Mouse (Mus musculus) hindbrain, embryonic 11.5 days (tissue): ENCODE measurements around the gene Tmem50a. TPM values are rescaled to one million over a fixed set of nuclear protein-coding genes. Genes with fewer than 3 reads are reported as not detected.

Source experiments
- ATAC-seq: fragments of 200-750 bp; cut with Nextera tagmentation; 2 replicates; pipeline ENCODE4 v1.8.0; 2017; ENCODE audit warnings: mild to moderate bottlenecking, moderate TSS enrichment, moderate library complexity; ENCODE audit not compliant: low FRiP score
- DNase-seq: peaks from one replicate; pipeline ENCODE4 v3.0.0-alpha.2; 2015; ENCODE audit warnings: low spot score
- H3K27ac ChIP-seq: fragments of 300-500 bp; sonication (generic); 2 replicates; pipeline ENCODE4 v1.5.1; 2014; ENCODE audit warnings: mild to moderate bottlenecking, low read depth, low read length
- H3K27me3 ChIP-seq: fragments of 300-500 bp; sonication (generic); 2 replicates; pipeline ENCODE4 v1.6.1; 2014; ENCODE audit warnings: mild to moderate bottlenecking, low read length, moderate library complexity, mixed read lengths; ENCODE audit not compliant: control insufficient read depth, insufficient read depth
- H3K36me3 ChIP-seq: fragments of 300-500 bp; sonication (generic); 2 replicates; pipeline ENCODE4 v1.6.1; 2014; ENCODE audit warnings: mild to moderate bottlenecking, low read length, moderate library complexity, mixed read lengths; ENCODE audit not compliant: control insufficient read depth, insufficient read depth
- H3K4me1 ChIP-seq: fragments of 300-500 bp; sonication (generic); replicated peaks from 2 replicates; pipeline ENCODE4 v1.6.1; 2014; ENCODE audit warnings: low read length, mixed read lengths; ENCODE audit not compliant: control insufficient read depth, insufficient read depth
- H3K4me2 ChIP-seq: fragments of 300-500 bp; sonication (generic); replicated peaks from 2 replicates; pipeline ENCODE4 v1.6.1; 2014; ENCODE audit warnings: mild to moderate bottlenecking, low read depth, low read length
- H3K4me3 ChIP-seq: fragments of 300-500 bp; sonication (generic); 2 replicates; pipeline ENCODE4 v1.5.1; 2014; ENCODE audit warnings: low read depth, low read length
- H3K9ac ChIP-seq: fragments of 300-500 bp; sonication (generic); 2 replicates; pipeline ENCODE4 v1.6.1; 2014; ENCODE audit warnings: low read depth, low read length
- H3K9me3 ChIP-seq: fragments of 300-500 bp; sonication (generic); 2 replicates; pipeline ENCODE4 v1.6.1; 2016; ENCODE audit warnings: low read length; ENCODE audit not compliant: control insufficient read depth
- WGBS: fragments of 180-500 bp; shearing (Covaris S2); extraction: QIAGEN DNeasy Blood & Tissue Kit; methylation state at CpG from one replicate; pipeline ENCODE4 v1.1.7; 2014; 5-methylcytosine and 5-hydroxymethylcytosine counted together
- polyA plus RNA-seq: library from polyadenylated mRNA; unstranded; fragments of >200 nt; fragmentation: Nextera tagmentation; extraction: Ambion mirVana; gene quantifications from 2 replicates; pipeline ENCODE4 v1.2.1, GENCODE M21; 2014

Gene Tmem50a
- polyA plus RNA-seq, 1 experiment from 2014 or later: 167 TPM

DNA sequence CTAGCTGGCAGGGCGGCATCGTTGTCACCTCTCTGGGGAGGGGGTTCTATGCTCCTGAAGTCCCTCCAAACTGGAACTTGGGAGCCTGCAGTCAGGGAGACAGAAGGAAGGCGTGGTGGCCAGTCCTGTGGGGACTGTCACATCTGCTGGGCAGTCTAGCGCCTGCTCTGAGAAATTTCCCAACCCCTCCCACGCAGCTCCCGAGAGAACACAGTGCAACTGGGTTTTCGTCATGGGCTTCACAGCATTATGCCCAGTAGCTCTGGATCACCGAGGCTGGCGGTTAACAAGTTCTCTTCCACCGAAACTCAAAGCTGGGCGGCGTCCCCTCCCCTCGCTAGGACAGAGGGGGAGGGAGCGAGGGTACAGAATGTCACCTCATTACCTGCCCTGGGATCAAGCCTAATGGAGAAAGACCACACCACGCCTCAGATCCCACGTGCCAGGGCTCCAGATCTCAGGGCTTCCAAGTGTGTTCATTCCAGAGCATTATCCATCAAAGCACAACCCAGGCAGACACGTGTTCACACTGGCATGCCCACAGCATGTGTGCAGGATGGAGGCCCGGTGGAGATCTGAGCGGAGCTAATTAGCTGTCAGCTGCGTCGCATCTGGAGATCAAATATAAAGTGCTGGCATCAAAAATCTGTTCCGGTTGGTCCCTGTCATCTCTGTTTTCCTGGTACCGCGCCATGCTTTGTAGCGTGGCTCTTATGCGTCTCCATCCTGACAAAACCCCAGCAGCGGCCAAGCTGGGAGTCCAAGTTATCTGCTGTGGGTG is 29.1 kb upstream of the Tmem50a start:
- H3K27ac ChIP-seq: no peak overlapping the region
- no peak overlapping the region for H3K4me3 ChIP-seq
- WGBS: 56% methylated on average over 27 of the region's 27 CpGs
- H3K27me3 ChIP-seq: peaks cover 2% of the 10 kb centered on the region
- H3K9ac ChIP-seq: no peak overlapping the region
- H3K4me2 ChIP-seq: no peak overlapping the region
- no peaks in the 10 kb centered on the region for H3K4me1 ChIP-seq
- H3K9me3 ChIP-seq: no peaks in the 10 kb centered on the region
- DNase-seq (no peak), ATAC-seq (no peak)
- no peaks in the 10 kb centered on the region for H3K36me3 ChIP-seq

DNA sequence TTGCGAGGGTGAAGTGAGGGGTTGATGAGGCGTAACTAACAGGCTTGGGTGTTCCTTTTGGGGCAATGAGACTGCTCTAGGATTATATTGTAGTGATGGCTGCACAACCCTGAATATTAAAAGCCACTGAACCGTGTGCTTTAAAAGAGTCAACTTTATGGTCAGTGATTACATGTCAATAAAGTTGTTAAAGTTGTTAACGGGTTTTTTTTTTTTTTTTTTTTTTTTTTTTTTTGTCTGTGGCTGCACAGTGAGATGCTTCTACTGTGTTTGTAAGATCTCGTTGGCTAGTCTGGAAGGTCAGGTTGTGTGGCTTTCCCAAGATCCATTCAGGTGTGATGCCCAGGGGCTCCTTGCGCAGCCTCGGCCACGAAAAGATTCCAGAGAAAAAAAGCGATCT is 25.1 kb upstream of the Tmem50a start:
- H3K36me3 ChIP-seq: peaks cover 3% of the 10 kb centered on the region; the same call in 1 of the 2 replicates
- WGBS: 60% methylated on average over 9 of the region's 9 CpGs
- H3K4me2 ChIP-seq: no peak overlapping the region
- peaks cover under 1% of the 10 kb centered on the region for H3K27me3 ChIP-seq
- H3K9ac ChIP-seq: no peak overlapping the region
- H3K4me1 ChIP-seq: no peaks in the 10 kb centered on the region
- no peak overlapping the region for H3K27ac ChIP-seq
- no peaks in the 10 kb centered on the region for H3K9me3 ChIP-seq
- no peak for DNase-seq
- no peak overlapping the region for H3K4me3 ChIP-seq
- no peak for ATAC-seq

DNA sequence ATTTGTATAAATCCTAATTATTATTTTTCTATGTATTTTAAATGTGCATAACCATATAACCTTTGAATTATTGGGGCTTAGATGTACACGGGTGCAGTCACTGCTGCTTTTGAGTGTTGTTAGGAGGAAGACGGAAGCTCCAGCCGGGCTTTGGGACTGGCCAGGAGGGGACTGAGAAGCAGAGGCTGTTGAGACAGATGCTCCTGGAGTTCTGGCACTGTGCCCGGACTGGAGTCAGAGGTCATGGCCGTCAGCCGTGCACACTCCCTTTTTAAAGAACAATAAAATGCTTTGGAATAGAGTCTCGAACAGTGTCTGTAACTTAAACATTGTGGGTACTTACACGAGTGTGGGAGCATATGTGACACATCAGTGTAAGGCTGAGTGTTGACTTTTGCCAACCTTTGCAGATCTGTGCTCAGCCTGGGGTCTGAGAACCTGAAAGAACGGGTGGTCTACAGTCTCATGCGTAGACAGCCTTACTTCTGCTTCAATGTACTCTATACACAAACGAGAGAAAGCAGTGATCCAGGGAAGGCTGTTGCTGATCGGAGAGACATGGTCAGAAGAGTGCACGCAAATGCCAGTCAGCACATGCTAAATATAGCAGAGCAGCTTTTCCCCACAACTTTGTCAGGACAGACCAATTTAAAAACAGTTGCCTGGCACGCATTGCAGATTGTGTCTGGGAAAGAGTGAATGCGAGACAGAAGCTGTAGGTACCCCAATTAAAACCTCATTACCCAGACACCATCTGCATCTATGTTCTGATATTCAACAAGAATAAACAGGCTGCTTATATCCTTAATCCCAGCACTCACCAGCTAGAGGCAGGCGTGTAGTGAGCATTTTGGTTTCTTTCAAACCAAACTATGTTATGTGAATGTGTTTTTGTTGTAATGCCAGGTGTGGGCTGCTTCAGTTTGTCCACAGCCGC is 22.7 kb upstream of the Tmem50a start:
- ATAC-seq (no peak), DNase-seq (peak; percentile 30)
- Histone ChIP-seq H3K36me3 (peaks cover 6% of the 10 kb centered on the region; the same call in 1 of the 2 replicates), H3K27me3 (no peaks in the 10 kb centered on the region), H3K9ac (no peak overlapping the region), H3K9me3 (no peaks in the 10 kb centered on the region), H3K4me2 (no peak overlapping the region), H3K4me1 (no peaks in the 10 kb centered on the region), H3K27ac (no peak overlapping the region), H3K4me3 (no peak overlapping the region)
- WGBS: 76% methylated on average over 17 of the region's 17 CpGs

DNA sequence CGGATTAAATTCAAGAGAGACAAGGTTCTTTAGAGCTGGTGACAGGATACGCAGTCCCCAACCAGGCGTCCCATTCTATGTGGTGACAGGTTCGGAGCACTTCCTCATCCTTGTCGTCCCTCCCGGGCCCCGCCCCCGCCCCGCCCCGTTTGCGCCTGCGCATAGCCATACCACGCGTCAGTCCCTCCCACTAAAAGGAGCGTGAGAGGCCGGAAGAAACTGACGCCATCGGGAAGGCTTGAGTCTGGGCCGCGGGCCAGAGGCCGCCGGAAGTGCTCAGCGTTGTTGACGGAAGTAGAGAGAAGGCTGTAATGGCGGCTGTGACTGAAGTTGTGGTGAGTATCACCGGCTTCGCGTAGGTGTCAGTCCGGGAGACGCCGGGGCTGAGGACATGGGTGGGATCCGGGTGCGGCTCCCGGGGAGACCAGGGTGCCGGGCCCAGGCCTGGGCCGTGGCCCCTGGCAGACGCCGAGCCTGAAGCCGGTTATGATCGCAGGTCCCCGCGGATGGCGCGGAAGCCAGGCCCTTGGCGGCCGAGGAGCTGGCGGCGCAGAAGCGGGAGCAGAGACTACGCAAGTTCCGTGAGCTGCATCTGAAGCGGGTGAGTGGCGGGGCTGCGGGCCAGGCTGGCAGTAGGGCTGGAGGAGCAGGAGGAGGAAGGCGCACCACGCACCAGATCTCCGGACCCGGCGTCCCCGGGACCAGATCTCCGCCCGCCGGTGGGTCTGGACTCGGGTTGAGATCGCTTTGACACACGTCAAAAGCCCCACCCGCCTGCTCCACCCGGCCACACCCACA is 16.1 kb upstream of the Tmem50a start, which contains the start of gene Syf2:
Syf2 (plus strand) TSS at position 215 of the 798 bp plus-strand sequence.
- peaks cover 3% of the 10 kb centered on the region; the same call in 1 of the 2 replicates for H3K4me1 ChIP-seq
- peaks cover 6% of the 10 kb centered on the region for H3K36me3 ChIP-seq
- WGBS: under 1% methylated on average over 68 of the region's 68 CpGs
- H3K27me3 ChIP-seq: no peaks in the 10 kb centered on the region
- H3K9me3 ChIP-seq: no peaks in the 10 kb centered on the region
- peak; percentile 96 for DNase-seq
- ATAC-seq: peak; percentile 95
- H3K9ac ChIP-seq: peak within 1 kb of the TSS; percentile 79
- H3K4me2 ChIP-seq: peak within 1 kb of the TSS; percentile 83
- peak within 1 kb of the TSS; percentile 97 for H3K4me3 ChIP-seq
- peak within 1 kb of the TSS; percentile 51; the same call in 1 of the 2 replicates for H3K27ac ChIP-seq

DNA sequence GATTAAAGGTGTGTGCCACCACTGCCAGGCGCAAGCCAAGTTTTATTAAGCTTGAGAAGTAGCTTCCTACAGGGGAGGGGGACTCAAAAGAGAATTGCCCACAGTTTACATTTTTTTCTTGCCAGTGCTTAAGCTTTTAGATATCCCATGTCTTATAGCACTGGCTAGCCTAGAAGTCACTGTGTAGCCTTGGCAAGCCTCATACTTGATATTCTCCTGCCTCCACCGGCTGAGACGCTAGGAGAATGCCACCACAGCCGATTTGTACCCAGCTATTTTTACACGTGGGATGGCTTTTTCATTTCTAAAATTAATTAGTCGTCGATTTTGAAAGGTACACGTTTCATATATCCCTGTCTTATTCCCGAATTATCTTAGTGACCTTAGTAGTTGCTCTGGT is 15.4 kb upstream of the Tmem50a start:
- ATAC-seq (no peak), DNase-seq (no peak)
- no peaks in the 10 kb centered on the region for H3K27me3 ChIP-seq
- H3K9me3 ChIP-seq: no peaks in the 10 kb centered on the region
- peak overlapping the region; percentile 97 for H3K4me3 ChIP-seq
- no peak overlapping the region for H3K27ac ChIP-seq
- peaks cover 4% of the 10 kb centered on the region; the same call in 1 of the 2 replicates for H3K4me1 ChIP-seq
- WGBS: 31% methylated on average over 9 of the region's 9 CpGs
- H3K36me3 ChIP-seq: peaks cover 7% of the 10 kb centered on the region
- H3K4me2 ChIP-seq: peak overlapping the region; percentile 45
- peak overlapping the region; percentile 5; the same call in 1 of the 2 replicates for H3K9ac ChIP-seq

DNA sequence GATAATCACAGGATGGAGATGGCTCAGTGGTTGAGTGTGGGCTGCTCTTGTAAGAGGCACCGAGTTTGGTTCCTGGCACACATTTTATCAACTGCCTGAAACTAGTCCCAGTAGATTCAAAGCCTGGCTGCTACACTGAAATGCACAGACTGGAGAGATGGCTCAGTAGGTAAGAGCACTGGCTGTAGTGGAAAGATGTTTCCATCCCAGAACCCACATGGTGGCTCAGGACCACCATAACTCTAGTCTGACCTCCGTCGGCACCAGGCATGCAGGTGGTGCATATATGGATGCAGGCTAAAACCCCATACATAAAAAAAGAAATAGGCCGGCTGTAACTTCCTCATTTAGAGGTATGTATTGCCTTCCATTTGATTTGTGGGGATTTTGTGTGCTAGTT is 14.7 kb upstream of the Tmem50a start:
- no peak for ATAC-seq
- Histone ChIP-seq H3K4me2 (no peak overlapping the region), H3K9me3 (no peaks in the 10 kb centered on the region), H3K9ac (no peak overlapping the region), H3K27me3 (no peaks in the 10 kb centered on the region), H3K36me3 (peaks cover 7% of the 10 kb centered on the region), H3K27ac (no peak overlapping the region), H3K4me3 (no peak overlapping the region), H3K4me1 (peaks cover 4% of the 10 kb centered on the region; the same call in 1 of the 2 replicates)
- 89% methylated on average over 4 of the region's 4 CpGs for WGBS
- no peak for DNase-seq

DNA sequence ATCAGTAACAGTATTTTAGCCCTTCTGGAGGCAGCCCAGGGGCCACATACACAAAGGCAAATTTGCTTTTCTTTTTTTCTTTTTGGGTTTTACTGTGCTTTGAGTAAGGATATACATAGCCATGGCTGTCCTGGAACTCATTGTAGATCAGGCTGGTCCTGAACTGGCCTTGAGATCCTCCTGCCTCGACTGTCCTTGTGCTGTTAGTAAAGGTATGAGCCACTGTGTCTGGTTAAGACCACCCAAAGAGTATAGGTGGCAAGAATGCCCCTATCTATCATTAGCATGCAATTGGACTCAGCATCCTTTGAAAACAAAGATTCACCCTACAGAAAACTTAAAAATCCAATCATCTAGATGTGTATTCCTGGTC is 13.6 kb upstream of the Tmem50a start:
- H3K9ac ChIP-seq: no peak overlapping the region
- H3K9me3 ChIP-seq: no peaks in the 10 kb centered on the region
- H3K27me3 ChIP-seq: no peaks in the 10 kb centered on the region
- H3K27ac ChIP-seq: no peak overlapping the region
- H3K4me1 ChIP-seq: peaks cover 4% of the 10 kb centered on the region; the same call in 1 of the 2 replicates
- ATAC-seq: no peak
- DNase-seq: no peak
- H3K4me2 ChIP-seq: no peak overlapping the region
- H3K36me3 ChIP-seq: peaks cover 4% of the 10 kb centered on the region; the same call in 1 of the 2 replicates
- WGBS: 93% methylated on average over 1 of the region's 1 CpGs
- H3K4me3 ChIP-seq: no peak overlapping the region

DNA sequence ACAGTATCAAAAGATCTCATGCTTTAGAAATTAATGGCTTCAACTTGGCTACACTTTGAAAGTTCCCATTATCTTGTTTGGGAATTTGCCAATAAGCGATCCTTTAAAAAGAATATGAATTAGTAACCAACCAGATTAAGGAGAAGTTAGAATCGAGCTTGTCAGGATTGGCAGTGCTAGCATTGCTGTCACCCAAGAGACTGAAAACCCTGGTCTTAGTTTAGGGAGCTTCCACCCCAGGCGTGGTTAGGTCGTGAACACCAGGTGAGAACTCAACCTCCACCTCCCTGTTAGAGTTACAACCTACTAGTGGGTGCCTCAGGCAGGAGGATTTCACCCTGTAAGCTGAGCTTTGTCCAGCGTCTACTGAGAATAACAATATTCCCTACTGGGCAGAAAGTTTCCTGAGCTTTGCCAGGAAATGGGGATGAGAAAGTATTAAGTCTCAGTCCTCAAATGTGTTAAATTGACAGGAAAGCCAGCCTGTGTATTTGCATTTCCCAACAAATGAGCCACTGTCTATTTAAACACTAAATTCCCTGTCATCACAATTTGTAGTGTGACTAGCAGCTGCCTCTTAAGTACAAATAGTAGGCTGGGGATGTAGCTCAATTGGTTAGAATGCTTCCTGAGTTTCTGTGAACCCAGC is 13.1 kb upstream of the Tmem50a start:
- no peaks in the 10 kb centered on the region for H3K9me3 ChIP-seq
- no peak overlapping the region for H3K9ac ChIP-seq
- no peak for ATAC-seq
- H3K27ac ChIP-seq: no peak overlapping the region
- no peak overlapping the region for H3K4me2 ChIP-seq
- no peak for DNase-seq
- H3K36me3 ChIP-seq: peaks cover 4% of the 10 kb centered on the region; the same call in 1 of the 2 replicates
- no peak overlapping the region for H3K4me3 ChIP-seq
- H3K4me1 ChIP-seq: peaks cover 4% of the 10 kb centered on the region; the same call in 1 of the 2 replicates
- H3K27me3 ChIP-seq: no peaks in the 10 kb centered on the region
- WGBS: 77% methylated on average over 5 of the region's 5 CpGs
